36 mouse cellular contexts compared by ENCODE assay signal in the genomic region with DNA sequence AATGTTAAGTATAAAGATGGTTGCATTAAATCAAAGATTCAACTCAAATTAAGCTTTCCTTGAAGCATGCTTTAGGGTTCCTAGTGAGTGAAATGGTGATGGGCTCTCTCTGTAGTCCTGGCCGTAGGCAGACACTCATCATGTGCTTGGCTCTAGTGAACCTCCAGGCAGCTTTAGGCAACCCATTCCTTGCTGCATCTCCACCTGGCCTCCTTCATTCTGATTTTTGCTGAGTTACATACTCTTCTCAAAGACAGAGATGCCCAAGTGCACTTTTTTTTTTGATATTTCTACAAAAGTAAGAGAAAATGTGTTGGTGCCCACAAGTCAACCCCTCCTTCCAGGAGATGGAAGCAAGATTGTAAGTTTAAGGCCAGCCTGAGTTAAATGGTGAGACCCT. TPM values are rescaled to one million over a fixed set of nuclear protein-coding genes. Genes with fewer than 3 reads are reported as not detected.
"Had no signal": no experiment of that assay in that cellular context is flagged by ENCODE, and none has a peak within 500 bp of the region (broad histone marks: within the 10 kb centered on the region; RNA-seq: fewer than 3 reads in every experiment).

No protein-coding gene starts in this region.

- H3K4me2 ChIP-seq: heart, embryonic 11.5 days; heart, embryonic 12.5 days; heart, embryonic 13.5 days; heart, embryonic 15.5 days; hindbrain, embryonic 12.5 days; hindbrain, embryonic 13.5 days; hindbrain, embryonic 14.5 days; hindbrain, embryonic 15.5 days; intestine, embryonic 15.5 days; kidney, embryonic 15.5 days had no signal

- H3K9ac ChIP-seq: heart, embryonic 12.5 days; heart, embryonic 13.5 days; heart, embryonic 15.5 days; hindbrain, embryonic 12.5 days; hindbrain, embryonic 13.5 days; hindbrain, embryonic 14.5 days; hindbrain, embryonic 15.5 days; intestine, embryonic 15.5 days; kidney, embryonic 15.5 days had no signal

- H3K27ac ChIP-seq: heart, embryonic 10.5 days; heart, embryonic 13.5 days; heart, embryonic 15.5 days; hindbrain, embryonic 10.5 days; hindbrain, embryonic 12.5 days; hindbrain, embryonic 13.5 days; hindbrain, embryonic 14.5 days; hindbrain, embryonic 15.5 days; hindbrain, postnatal 0 days; intestine, embryonic 15.5 days; kidney, embryonic 15.5 days; kidney, postnatal 0 days; layer of hippocampus, adult 2 months had no signal

- H3K9me3 ChIP-seq: heart, embryonic 10.5 days; heart, embryonic 12.5 days; heart, embryonic 13.5 days; heart, embryonic 15.5 days; hindbrain, embryonic 10.5 days; hindbrain, embryonic 12.5 days; hindbrain, embryonic 13.5 days; hindbrain, embryonic 15.5 days; intestine, embryonic 15.5 days; kidney, embryonic 15.5 days had no signal

- H3K4me3 ChIP-seq: heart, embryonic 10.5 days; heart, embryonic 12.5 days; heart, embryonic 13.5 days; heart, embryonic 15.5 days; hindbrain, embryonic 10.5 days; hindbrain, embryonic 12.5 days; hindbrain, embryonic 13.5 days; hindbrain, embryonic 15.5 days; intestine, embryonic 15.5 days; kidney, embryonic 15.5 days; layer of hippocampus, adult 2 months had no signal

- DNase-seq: heart, postnatal 10 days; heart, postnatal 14 days; heart, postnatal 36 days; heart, postnatal 4 days; kidney, adult 11 months; kidney, adult 18-20 months; kidney, adult 2 months; kidney, adult 8-10 months; kidney, adult 9 months; kidney, postnatal 10 days; kidney, postnatal 14 days; kidney, postnatal 25 days; kidney, postnatal 36 days; kidney, postnatal 4 days; layer of hippocampus, adult 9-11 months; layer of hippocampus, postnatal 36 days had no signal

- H3K27me3 ChIP-seq: hindbrain, embryonic 15.5 days; intestine, embryonic 15.5 days had no signal

- H3K36me3 ChIP-seq: heart, embryonic 10.5 days; heart, embryonic 12.5 days; heart, embryonic 13.5 days; heart, embryonic 15.5 days; hindbrain, embryonic 10.5 days; hindbrain, embryonic 12.5 days; hindbrain, embryonic 13.5 days; hindbrain, embryonic 15.5 days; intestine, embryonic 15.5 days; kidney, embryonic 15.5 days had no signal

- ATAC-seq: hindbrain, embryonic 16.5 days; hindbrain, postnatal 0 days; inflammation-experienced regulatory T-cells, adult 6 months; intestine, embryonic 15.5 days; intestine, embryonic 16.5 days; intestine, postnatal 0 days had no signal

RNA-seq across cellular contexts. Expression of gene Fjx1, which starts 2.8 kb away (rescaled TPM):
- total RNA-seq: hematopoietic stem cell, adult 5-6 weeks had no signal
- polyA plus RNA-seq: inflammation-experienced regulatory T-cells, adult 6 months had no signal
